Mouse (Mus musculus) embryonic facial prominence, embryonic 13.5 days (tissue): ENCODE results near the gene Ccl22. TPM values are rescaled to one million over a fixed set of nuclear protein-coding genes. Genes with fewer than 3 reads are reported as not detected.

Experiments
- ATAC-seq: fragments of 200-750 bp; cut with Nextera tagmentation; 2 replicates; pipeline ENCODE4 v1.8.0; 2017; ENCODE audit warnings: low read depth; ENCODE audit not compliant: insufficient number of reproducible peaks, insufficient read depth, low FRiP score, low TSS enrichment
- H3K27ac ChIP-seq: fragments of 300-500 bp; sonication (generic); 2 replicates; pipeline ENCODE4 v1.5.1; 2015; ENCODE audit warnings: moderate library complexity, mild to moderate bottlenecking, inconsistent platforms
- H3K27me3 ChIP-seq: fragments of 300-500 bp; sonication (generic); 2 replicates; pipeline ENCODE4 v1.6.1; 2015; ENCODE audit warnings: mild to moderate bottlenecking, inconsistent platforms
- H3K36me3 ChIP-seq: fragments of 300-500 bp; sonication (generic); 2 replicates; pipeline ENCODE4 v1.6.1; 2015; ENCODE audit warnings: mild to moderate bottlenecking, inconsistent platforms
- H3K4me1 ChIP-seq: fragments of 300-500 bp; sonication (generic); 2 replicates; pipeline ENCODE4 v1.6.1; 2015; ENCODE audit warnings: inconsistent platforms
- H3K4me2 ChIP-seq: fragments of 300-500 bp; sonication (generic); 2 replicates; pipeline ENCODE4 v1.6.1; 2015; ENCODE audit warnings: moderate library complexity, mild to moderate bottlenecking, inconsistent platforms
- H3K4me3 ChIP-seq: fragments of 300-500 bp; sonication (generic); 2 replicates; pipeline ENCODE4 v1.5.1; 2015; ENCODE audit warnings: mild to moderate bottlenecking, inconsistent platforms
- H3K9ac ChIP-seq: fragments of 300-500 bp; sonication (generic); 2 replicates; pipeline ENCODE4 v1.6.1; 2015; ENCODE audit warnings: mild to moderate bottlenecking, inconsistent platforms
- H3K9me3 ChIP-seq: fragments of 300-500 bp; sonication (generic); 2 replicates; pipeline ENCODE4 v1.6.1; 2016; ENCODE audit warnings: inconsistent platforms
- WGBS: fragments of 180-500 bp; shearing (Covaris S2); methylation state at CpG from one replicate; pipeline ENCODE4 v1.1.7; 2015; ENCODE audit warnings: mixed read lengths; 5-methylcytosine and 5-hydroxymethylcytosine counted together
- polyA plus RNA-seq: library from polyadenylated mRNA; unstranded; fragments of >200 nt; fragmentation: Nextera tagmentation; extraction: Ambion mirVana; gene quantifications from 2 replicates; pipeline ENCODE4 v1.2.1, GENCODE M21; 2015

The Ccl22 gene
- polyA plus RNA-seq = not detected in 2 replicates

GRCm38 (mm10) chr8:94745476-94746184, at the start of gene Ccl22:
Ccl22 (plus strand) TSS chr8:94745590.
- Histone ChIP-seq H3K4me2 (no peak within 1 kb of the TSS), H3K27me3 (no peaks in the 10 kb centered on the region), H3K4me3 (no peak within 1 kb of the TSS), H3K9ac (no peak within 1 kb of the TSS), H3K4me1 (no peaks in the 10 kb centered on the region), H3K36me3 (no peaks in the 10 kb centered on the region), H3K27ac (no peak within 1 kb of the TSS), H3K9me3 (no peaks in the 10 kb centered on the region)
- 90% methylated on average over 7 of the region's 7 CpGs for WGBS
- no peak for ATAC-seq

DNA sequence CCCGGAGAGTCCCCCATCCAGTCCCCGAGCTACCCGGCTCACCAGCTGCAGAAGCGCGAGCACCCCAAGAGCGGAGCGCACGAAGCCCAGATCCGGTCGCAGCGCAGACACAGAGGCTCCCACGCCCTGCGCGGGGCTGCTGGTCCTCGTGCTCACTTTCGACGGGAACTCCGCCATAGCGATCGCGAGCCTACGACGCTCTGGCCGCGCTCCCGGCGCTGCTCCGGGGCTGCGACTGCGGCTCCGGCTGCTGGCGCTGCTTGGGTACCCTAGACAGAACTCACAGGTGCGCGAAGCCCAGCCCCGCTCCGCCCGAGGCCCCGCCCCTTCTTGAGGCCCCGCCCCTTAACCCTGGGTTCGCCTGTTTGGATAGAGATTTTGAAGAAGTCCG, 49.4 kb upstream of the Ccl22 start, which contains the start of gene Pllp:
Gene Pllp (minus strand): TSS at position 285 of the 391 bp plus-strand sequence.
- ATAC-seq = peak; percentile 57; the same call in 1 of the 2 replicates
- Histone ChIP-seq H3K27me3 (peaks cover 64% of the 10 kb centered on the region), H3K27ac (no peak within 1 kb of the TSS), H3K9ac (peak within 1 kb of the TSS; percentile 54), H3K4me2 (peak within 1 kb of the TSS; percentile 79), H3K9me3 (no peaks in the 10 kb centered on the region), H3K4me3 (peak within 1 kb of the TSS; percentile 49), H3K36me3 (no peaks in the 10 kb centered on the region), H3K4me1 (peaks cover 30% of the 10 kb centered on the region)
- under 1% methylated on average over 41 of the region's 41 CpGs for WGBS

DNA sequence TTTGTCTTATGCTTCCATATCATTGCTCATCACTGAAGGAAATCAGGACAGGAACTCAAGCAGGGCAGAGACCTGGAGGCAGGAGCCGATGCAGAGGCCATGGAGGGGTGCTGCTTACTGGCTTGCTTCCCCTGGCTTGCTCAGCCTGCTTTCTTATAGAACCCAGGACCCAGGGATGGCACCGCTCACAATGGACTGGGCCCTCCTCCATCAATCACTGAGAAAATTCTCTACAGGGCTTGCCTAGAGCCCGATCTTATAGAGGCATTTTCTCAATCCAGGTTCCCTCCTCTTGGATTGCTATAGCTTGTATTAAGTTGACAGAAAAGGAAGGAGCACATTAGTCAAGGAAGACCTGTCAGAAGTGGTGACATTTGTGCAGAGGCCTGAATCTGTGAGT, 48.8 kb upstream of the Ccl22 start:
- Histone ChIP-seq H3K9me3 (no peaks in the 10 kb centered on the region), H3K4me1 (peaks cover 26% of the 10 kb centered on the region), H3K36me3 (no peaks in the 10 kb centered on the region), H3K4me2 (peak overlapping the region; percentile 79), H3K9ac (no peak overlapping the region), H3K27me3 (peaks cover 64% of the 10 kb centered on the region), H3K4me3 (peak overlapping the region; percentile 49; the same call in 1 of the 2 replicates), H3K27ac (no peak overlapping the region)
- WGBS = 51% methylated on average over 3 of the region's 3 CpGs
- ATAC-seq = no peak

- 80% methylated on average over 6 of the region's 6 CpGs for WGBS
Measured at GRCm38 (mm10) chr8:94697956-94698355, 47.4 kb upstream of the Ccl22 start.

DNA sequence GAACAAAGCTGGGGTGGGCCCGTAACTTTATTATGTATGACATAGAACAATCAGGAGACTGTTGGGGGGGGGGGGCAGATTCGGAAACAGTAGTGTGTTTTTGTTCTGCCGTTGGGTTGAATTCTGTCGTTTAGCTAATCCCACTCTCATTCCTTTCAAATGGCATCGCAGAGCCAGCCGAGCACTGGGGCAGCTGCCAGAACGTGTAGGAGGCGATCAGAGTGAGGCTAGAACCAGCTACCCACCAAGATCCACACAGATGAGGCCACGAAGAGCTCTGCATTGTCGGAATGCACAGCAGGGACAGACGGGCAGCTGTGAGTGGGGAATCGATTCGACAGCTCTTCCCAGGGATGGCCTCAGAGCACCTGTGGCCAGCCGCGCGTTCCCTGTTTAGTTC, 46.0 kb upstream of the Ccl22 start:
- Histone ChIP-seq H3K4me3 (no peak overlapping the region), H3K27ac (no peak overlapping the region), H3K9ac (no peak overlapping the region), H3K4me1 (peaks cover 21% of the 10 kb centered on the region), H3K4me2 (no peak overlapping the region), H3K9me3 (no peaks in the 10 kb centered on the region), H3K27me3 (peaks cover 41% of the 10 kb centered on the region), H3K36me3 (no peaks in the 10 kb centered on the region)
- ATAC-seq = no peak
- WGBS = 69% methylated on average over 16 of the region's 16 CpGs

More at GRCm38 (mm10) chr8:94697956-94698355, 47.4 kb upstream of the Ccl22 start:
- Histone ChIP-seq H3K9ac (no peak overlapping the region), H3K27me3 (peaks cover 56% of the 10 kb centered on the region), H3K4me3 (no peak overlapping the region), H3K27ac (no peak overlapping the region), H3K36me3 (no peaks in the 10 kb centered on the region), H3K4me1 (peaks cover 25% of the 10 kb centered on the region), H3K4me2 (no peak overlapping the region), H3K9me3 (no peaks in the 10 kb centered on the region)
- no peak for ATAC-seq

DNA sequence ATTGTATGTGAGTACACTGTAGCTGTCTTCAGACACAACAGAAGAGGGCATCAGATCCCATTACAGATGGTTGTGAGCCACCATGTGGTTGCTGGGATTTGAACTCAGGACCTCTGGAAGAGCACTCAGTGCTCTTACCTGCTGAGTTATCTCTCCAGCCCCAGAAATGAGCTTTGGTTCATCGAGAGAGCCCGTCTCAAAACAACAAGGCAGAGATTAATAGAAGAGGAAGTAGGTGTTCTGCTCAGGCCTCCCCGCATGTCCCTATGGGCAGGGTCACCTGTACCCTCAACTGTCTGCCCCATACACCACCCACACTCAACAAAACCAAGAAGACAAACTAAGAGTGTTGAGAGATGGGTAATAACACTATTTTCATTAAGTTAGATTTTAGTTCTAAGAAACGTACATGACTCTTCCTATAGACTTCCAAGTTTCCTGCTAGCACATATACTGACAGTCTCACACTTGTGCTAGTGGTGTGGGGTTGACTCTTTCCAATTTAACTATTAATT, 44.9 kb upstream of the Ccl22 start:
- no peak for ATAC-seq
- Histone ChIP-seq H3K4me1 (peaks cover 12% of the 10 kb centered on the region), H3K27ac (no peak overlapping the region), H3K36me3 (no peaks in the 10 kb centered on the region), H3K27me3 (peaks cover 30% of the 10 kb centered on the region), H3K9ac (no peak overlapping the region), H3K4me2 (no peak overlapping the region), H3K9me3 (no peaks in the 10 kb centered on the region), H3K4me3 (no peak overlapping the region)
- WGBS = 89% methylated on average over 4 of the region's 4 CpGs

DNA sequence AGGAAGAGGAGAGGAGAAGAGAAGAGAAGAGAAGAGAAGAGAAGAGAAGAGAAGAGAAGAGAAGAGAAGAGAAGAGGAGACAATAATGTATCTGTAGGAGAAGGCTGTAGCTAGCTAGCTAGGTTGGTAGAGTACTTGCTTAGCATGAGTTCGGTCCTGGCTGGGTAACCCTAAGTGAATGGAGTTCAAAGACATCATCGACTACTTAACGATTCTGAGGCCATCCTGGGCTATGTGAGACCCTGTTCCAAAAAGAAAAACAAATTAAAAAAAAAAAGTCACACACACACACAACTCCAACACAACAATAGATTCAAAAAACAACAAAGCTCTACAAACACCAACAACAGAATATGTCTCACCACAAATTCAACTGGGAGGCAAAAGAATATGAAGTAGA, 43.2 kb upstream of the Ccl22 start:
- peak overlapping the region; percentile 70; the same call in 1 of the 2 replicates for H3K4me2 ChIP-seq
- 73% methylated on average over 3 of the region's 3 CpGs for WGBS
- no peak for ATAC-seq
- no peaks in the 10 kb centered on the region for H3K9me3 ChIP-seq
- peaks cover 14% of the 10 kb centered on the region for H3K27me3 ChIP-seq
- H3K27ac ChIP-seq = no peak overlapping the region
- no peak overlapping the region for H3K9ac ChIP-seq
- H3K36me3 ChIP-seq = no peaks in the 10 kb centered on the region
- H3K4me1 ChIP-seq = peaks cover 4% of the 10 kb centered on the region; the same call in 1 of the 2 replicates
- no peak overlapping the region for H3K4me3 ChIP-seq

GRCm38 (mm10) chr8:94702844-94703813, 42.3 kb upstream of the Ccl22 start:
- peak overlapping the region; percentile 57 for H3K9ac ChIP-seq
- ATAC-seq = peak; percentile 80

DNA sequence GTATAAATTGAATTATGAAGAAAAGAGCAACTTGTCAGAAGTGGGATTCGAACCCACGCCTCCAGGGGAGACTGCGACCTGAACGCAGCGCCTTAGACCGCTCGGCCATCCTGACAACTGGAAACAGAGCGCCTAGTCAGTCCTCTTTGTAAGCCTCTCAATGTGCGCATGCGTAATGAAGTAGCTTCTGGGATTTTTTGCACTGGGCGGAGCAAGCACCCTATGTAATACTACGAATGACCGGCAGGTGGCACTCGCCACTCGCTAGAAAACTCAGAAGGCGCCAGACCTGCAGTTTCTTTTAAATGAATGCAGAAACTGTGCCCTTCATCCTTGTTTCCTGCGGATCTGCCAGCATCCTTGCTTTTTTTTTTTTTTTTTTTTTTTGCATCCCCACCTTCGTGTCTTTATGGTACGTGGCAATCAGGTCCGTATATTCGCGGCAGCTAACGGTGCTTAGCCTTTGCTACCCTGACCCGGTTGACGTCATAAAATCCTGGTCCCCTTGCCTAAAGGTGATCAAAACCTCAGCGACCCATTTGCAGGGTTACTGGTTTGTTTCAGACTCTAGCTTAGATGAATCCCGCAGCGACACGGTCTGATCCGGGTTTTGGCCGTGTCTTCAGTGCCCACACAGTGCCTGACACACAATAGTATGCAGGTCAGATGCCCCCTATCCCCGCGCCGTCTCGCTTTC, 41.3 kb upstream of the Ccl22 start:
- no peaks in the 10 kb centered on the region for H3K36me3 ChIP-seq
- H3K4me2 ChIP-seq = peak overlapping the region; percentile 70
- H3K9me3 ChIP-seq = no peaks in the 10 kb centered on the region
- peak; percentile 88 for ATAC-seq
- peaks cover 4% of the 10 kb centered on the region; the same call in 1 of the 2 replicates for H3K4me1 ChIP-seq
- no peak overlapping the region for H3K27ac ChIP-seq
- H3K4me3 ChIP-seq = peak overlapping the region; percentile 53
- under 1% methylated on average over 35 of the region's 35 CpGs for WGBS
- H3K27me3 ChIP-seq = 0 out of 2 replicates have a peak, but pooled peaks cover under 1% of the 10 kb centered on the region
- peak overlapping the region; percentile 65 for H3K9ac ChIP-seq

More at GRCm38 (mm10) chr8:94702844-94703813, 42.3 kb upstream of the Ccl22 start:
- H3K4me3 ChIP-seq = peak overlapping the region; percentile 53
- H3K36me3 ChIP-seq = no peaks in the 10 kb centered on the region
- under 1% methylated on average over 35 of the region's 35 CpGs for WGBS
- peaks cover 4% of the 10 kb centered on the region; the same call in 1 of the 2 replicates for H3K4me1 ChIP-seq
- no peaks in the 10 kb centered on the region for H3K9me3 ChIP-seq
- peaks cover 6% of the 10 kb centered on the region; the same call in 1 of the 2 replicates for H3K27me3 ChIP-seq
- peak overlapping the region; percentile 44; the same call in 1 of the 2 replicates for H3K27ac ChIP-seq
- peak overlapping the region; percentile 70 for H3K4me2 ChIP-seq

DNA sequence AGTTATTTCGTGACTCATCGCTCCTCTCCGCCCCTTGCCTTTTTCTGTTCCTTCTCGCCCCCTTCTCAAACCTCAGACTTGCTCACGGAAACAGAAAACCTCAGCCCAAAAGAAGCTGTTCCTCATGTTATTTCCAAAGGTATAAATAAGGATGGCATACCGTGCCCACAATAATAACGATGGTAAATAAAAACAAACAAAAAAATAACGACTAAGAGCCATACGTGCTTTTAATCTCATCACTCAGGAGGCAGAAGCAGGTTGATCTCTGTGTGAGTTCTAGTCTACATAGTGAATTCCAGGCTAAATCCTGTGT, 40.8 kb upstream of the Ccl22 start:
- Histone ChIP-seq H3K4me1 (peaks cover 8% of the 10 kb centered on the region), H3K4me2 (peak overlapping the region; percentile 70), H3K27ac (no peak overlapping the region), H3K27me3 (no peaks in the 10 kb centered on the region), H3K9ac (peak overlapping the region; percentile 65), H3K9me3 (no peaks in the 10 kb centered on the region), H3K36me3 (no peaks in the 10 kb centered on the region), H3K4me3 (peak overlapping the region; percentile 53)
- no peak for ATAC-seq
- 18% methylated on average over 9 of the region's 9 CpGs for WGBS
